Mouse (Mus musculus): ENCODE measurements at regions not wholly inside any gene's neighbourhood (a gene's known extent, or its start where the extent isn't known, plus 50 kb on each side); places are given as distances from the start of the nearest gene placed in this dataset.

GRCm38 (mm10) chr8:89499831-89500230 lies 455.9 kb upstream of the Sall1 start:
- TF ChIP-seq ZNF384 (IDR thresholded peaks at IDR 0.05; ENCODE audit: low read depth, low read length) (no peak), MAZ (IDR thresholded peaks at IDR 0.05; ENCODE audit: low read depth, low read length) (no peak), MYC (IDR thresholded peaks at IDR 0.05; ENCODE audit: low read depth, low read length) (no peak)
